In genomic region chr3:96240799-96241197, GRCm38 (mm10) we compare ENCODE assay signal across 8 mouse cellular contexts. TPM values are rescaled to one million over a fixed set of nuclear protein-coding genes. Genes with fewer than 3 reads are reported as not detected.
A peak's percentile ranks its signal among the peaks of the same experiment; 100 is the strongest.
DNase-seq lines count a peak whose midpoint lies in the region; ATAC-seq and TF ChIP-seq lines count a peak whose summit lies in the region.

No protein-coding gene starts in this region.

- H3K27me3 ChIP-seq in intestine, embryonic 16.5 days (replicated peaks; ENCODE audit: control insufficient read depth, insufficient read depth, low read length), result no peaks in the 10 kb centered on the region
- no peaks in the 10 kb centered on the region for H3K27me3 ChIP-seq in neural tube, embryonic 12.5 days (replicated peaks)

- peaks cover 8% of the 10 kb centered on the region for H3K4me1 ChIP-seq in embryonic fibroblast, embryonic 13.5 days (ENCODE audit: control insufficient read depth, insufficient read depth, low read length)
- peaks cover 21% of the 10 kb centered on the region for H3K4me1 ChIP-seq in intestine, embryonic 16.5 days (ENCODE audit: control insufficient read depth, insufficient read depth, low read length)
- H3K4me1 ChIP-seq in neural tube, embryonic 12.5 days, result peaks cover 19% of the 10 kb centered on the region

- TF ChIP-seq POLR2A in embryonic fibroblast, embryonic 13.5 days (IDR thresholded peaks at IDR 0.05; ENCODE audit: low read depth, low read length), result no peak

- H3K4me3 ChIP-seq in left cerebral cortex, adult 2 months, result peak overlapping the region; percentile 28
- H3K4me3 ChIP-seq in embryonic fibroblast, embryonic 13.5 days (ENCODE audit: insufficient read depth, low read length), result no peak overlapping the region
- H3K4me3 ChIP-seq in intestine, embryonic 16.5 days (ENCODE audit: low read length), result no peak overlapping the region; the same call in 1 of the 2 replicates
- no peak overlapping the region for H3K4me3 ChIP-seq in neural tube, embryonic 12.5 days

- no peaks in the 10 kb centered on the region for H3K9me3 ChIP-seq in intestine, embryonic 16.5 days (ENCODE audit: control insufficient read depth, low read length)
- H3K9me3 ChIP-seq in neural tube, embryonic 12.5 days, result no peaks in the 10 kb centered on the region

- no peak for TF ChIP-seq CTCF in left cerebral cortex, adult 2 months (IDR thresholded peaks at IDR 0.05)
- no peak for TF ChIP-seq CTCF in embryonic fibroblast, embryonic 13.5 days (IDR thresholded peaks at IDR 0.05; ENCODE audit: borderline replicate concordance, insufficient read depth, low read length)

- no peaks in the 10 kb centered on the region for H3K36me3 ChIP-seq in intestine, embryonic 16.5 days (ENCODE audit: control insufficient read depth, insufficient read depth, low read length)
- no peaks in the 10 kb centered on the region for H3K36me3 ChIP-seq in neural tube, embryonic 12.5 days

- intact Hi-C loops in left cerebral cortex, adult 2 months (cut with DNase I), result loop anchor here (1.0 kb wide), 1 partner anchor 23 kb away; the partner anchor contains the start of gene Hist2h4
- intact Hi-C loops in left cerebral cortex, postnatal 14 days (cut with DNase I), result no loop called here

- peak overlapping the region; percentile 43 for H3K4me2 ChIP-seq in intestine, embryonic 16.5 days (ENCODE audit: low read depth, low read length)
- H3K4me2 ChIP-seq in neural tube, embryonic 12.5 days (replicated peaks), result peak overlapping the region; percentile 46

- peak overlapping the region; percentile 59 for H3K9ac ChIP-seq in intestine, embryonic 16.5 days (ENCODE audit: low read depth, low read length)
- no peak overlapping the region for H3K9ac ChIP-seq in neural tube, embryonic 12.5 days

- 78% methylated on average over 9 of the region's 9 CpGs for WGBS in intestine, embryonic 16.5 days
- WGBS in neural tube, embryonic 12.5 days, result 75% methylated on average over 9 of the region's 9 CpGs

- no peak for ATAC-seq in intestine, embryonic 16.5 days
- no peak for ATAC-seq in neural tube, embryonic 12.5 days (ENCODE audit: low FRiP score, low read depth)

- H3K27ac ChIP-seq in left cerebral cortex, adult 2 months, result peak overlapping the region; percentile 94
- peak overlapping the region; percentile 80 for H3K27ac ChIP-seq in embryonic fibroblast, embryonic 13.5 days (ENCODE audit: insufficient read depth, low read length)
- H3K27ac ChIP-seq in intestine, embryonic 16.5 days (ENCODE audit: low read length), result peak overlapping the region; percentile 84
- H3K27ac ChIP-seq in neural tube, embryonic 12.5 days, result no peak overlapping the region

- DNase-seq in left cerebral cortex, adult 2 months (ENCODE audit: extremely low spot score in 1 of 2, low spot score in 2 of 2), result no peak
- no peak for DNase-seq in left cerebral cortex, postnatal 14 days (ENCODE audit: low spot score in 2 of 2)
- no peak for DNase-seq in gastrocnemius, postnatal 10 days
- no peak for DNase-seq in frontal cortex, adult 2 months (ENCODE audit: extremely low spot score in 1 of 2, low spot score in 1 of 2)
- no peak for DNase-seq in adrenal gland, adult 8-10 months

RNA-seq across cellular contexts. Expression of gene Hist2h2aa2, which starts 0.7 kb away (rescaled TPM):
- total RNA-seq in left cerebral cortex, adult 2 months (2021), result 100 to 1,000 TPM; 156 to 184 TPM
- total RNA-seq in left cerebral cortex, postnatal 14 days (2021), result 100 to 1,000 TPM; 205 to 244 TPM
- not detected in 2 replicates for polyA plus RNA-seq in embryonic fibroblast, embryonic 13.5 days (2011; ENCODE audit: insufficient read length, low read depth, missing spikeins)
- 37.3 and 43.2 TPM in 2 replicates for polyA plus RNA-seq in intestine, embryonic 16.5 days (2015; fragmentation: Nextera tagmentation; extraction: Ambion mirVana)
- polyA plus RNA-seq in neural tube, embryonic 12.5 days (2016; fragmentation: Nextera tagmentation; extraction: Ambion mirVana), result 54.5 and 73.7 TPM in 2 replicates
- total RNA-seq in gastrocnemius, postnatal 10 days (2021), result 100 to 1,000 TPM; 666 to 717 TPM
- 6.9 TPM in 1 of 2 replicates, not detected in the other for polyA plus RNA-seq in frontal cortex, adult 2 months (2012; rRNA removed)
- total RNA-seq in adrenal gland, adult 8-10 months (2022), result 100 to 1,000 TPM; 483 to 517 (median 507) TPM

RNA-seq across cellular contexts. Expression of gene Hist2h3c2, which starts 1.9 kb away (rescaled TPM):
- total RNA-seq in left cerebral cortex, adult 2 months (2021), result 1 to 10 TPM; 5.7 to 6.8 TPM
- total RNA-seq in left cerebral cortex, postnatal 14 days (2021), result 1 to 10 TPM; 8.4 to 9.7 TPM
- 10.0 and 16.5 TPM in 2 replicates for polyA plus RNA-seq in embryonic fibroblast, embryonic 13.5 days (2011; ENCODE audit: insufficient read length, low read depth, missing spikeins)
- polyA plus RNA-seq in intestine, embryonic 16.5 days (2015; fragmentation: Nextera tagmentation; extraction: Ambion mirVana), result 2.9 and 3.7 TPM in 2 replicates
- polyA plus RNA-seq in neural tube, embryonic 12.5 days (2016; fragmentation: Nextera tagmentation; extraction: Ambion mirVana), result 5.0 and 8.2 TPM in 2 replicates
- 10 to 100 TPM; 79.1 to 93.5 TPM for total RNA-seq in gastrocnemius, postnatal 10 days (2021)
- 14.1 and 17.1 TPM in 2 replicates for polyA plus RNA-seq in frontal cortex, adult 2 months (2012; rRNA removed)
- total RNA-seq in adrenal gland, adult 8-10 months (2022), result 10 to 100 TPM; 13.0 to 27.9 (median 18.2) TPM

RNA-seq across cellular contexts. Expression of gene Hist2h2aa1, which starts 4.5 kb away (rescaled TPM):
- 10 to 100 TPM in 1 of 2 experiments, not detected in 1; 19.2 TPM for total RNA-seq in left cerebral cortex, adult 2 months (2021)
- 10 to 100 TPM in 1 of 2 experiments, 1 to 10 TPM in 1; 5.8 to 10.8 TPM for total RNA-seq in left cerebral cortex, postnatal 14 days (2021)
- polyA plus RNA-seq in embryonic fibroblast, embryonic 13.5 days (2011; ENCODE audit: insufficient read length, low read depth, missing spikeins), result 9.2 and 11.1 TPM in 2 replicates
- 13.7 and 14.1 TPM in 2 replicates for polyA plus RNA-seq in intestine, embryonic 16.5 days (2015; fragmentation: Nextera tagmentation; extraction: Ambion mirVana)
- 19.2 and 21.1 TPM in 2 replicates for polyA plus RNA-seq in neural tube, embryonic 12.5 days (2016; fragmentation: Nextera tagmentation; extraction: Ambion mirVana)
- 10 to 100 TPM; 10.2 to 16.2 TPM for total RNA-seq in gastrocnemius, postnatal 10 days (2021)
- polyA plus RNA-seq in frontal cortex, adult 2 months (2012; rRNA removed), result 146 and 222 TPM in 2 replicates
- 10 to 100 TPM; 14.1 to 18.6 (median 17.5) TPM for total RNA-seq in adrenal gland, adult 8-10 months (2022)

RNA-seq across cellular contexts. Expression of gene Hist2h3c1, which starts 5.7 kb away (rescaled TPM):
- not detected for total RNA-seq in left cerebral cortex, adult 2 months (2021)
- total RNA-seq in left cerebral cortex, postnatal 14 days (2021), result not detected
- polyA plus RNA-seq in embryonic fibroblast, embryonic 13.5 days (2011; ENCODE audit: insufficient read length, low read depth, missing spikeins), result not detected in 2 replicates
- 1.3 and 1.8 TPM in 2 replicates for polyA plus RNA-seq in intestine, embryonic 16.5 days (2015; fragmentation: Nextera tagmentation; extraction: Ambion mirVana)
- 0.50 and 1.1 TPM in 2 replicates for polyA plus RNA-seq in neural tube, embryonic 12.5 days (2016; fragmentation: Nextera tagmentation; extraction: Ambion mirVana)
- 1 to 10 TPM in 1 of 2 experiments, under 1 TPM in 1; 0.43 to 1.8 TPM for total RNA-seq in gastrocnemius, postnatal 10 days (2021)
- not detected in 2 replicates for polyA plus RNA-seq in frontal cortex, adult 2 months (2012; rRNA removed)
- total RNA-seq in adrenal gland, adult 8-10 months (2022), result not detected

RNA-seq across cellular contexts. Expression of gene Hist2h2be, which starts 19.9 kb away (rescaled TPM):
- total RNA-seq in left cerebral cortex, adult 2 months (2021), result 1 to 10 TPM; 5.4 to 5.6 TPM
- 1 to 10 TPM; 2.3 to 3.8 TPM for total RNA-seq in left cerebral cortex, postnatal 14 days (2021)
- 1.1 and 1.2 TPM in 2 replicates for polyA plus RNA-seq in embryonic fibroblast, embryonic 13.5 days (2011; ENCODE audit: insufficient read length, low read depth, missing spikeins)
- polyA plus RNA-seq in intestine, embryonic 16.5 days (2015; fragmentation: Nextera tagmentation; extraction: Ambion mirVana), result 6.7 and 7.3 TPM in 2 replicates
- 5.6 and 5.7 TPM in 2 replicates for polyA plus RNA-seq in neural tube, embryonic 12.5 days (2016; fragmentation: Nextera tagmentation; extraction: Ambion mirVana)
- total RNA-seq in gastrocnemius, postnatal 10 days (2021), result 1 to 10 TPM; 3.7 to 4.7 TPM
- polyA plus RNA-seq in frontal cortex, adult 2 months (2012; rRNA removed), result 10.5 and 12.2 TPM in 2 replicates
- 10 to 100 TPM; 13.8 to 27.3 (median 25.2) TPM for total RNA-seq in adrenal gland, adult 8-10 months (2022)
